Mouse (Mus musculus) MEL (cell line): Measurements from ENCODE around the gene Sh2b1. TPM values are rescaled to one million over a fixed set of nuclear protein-coding genes. Genes with fewer than 3 reads are reported as not detected.

Experiments used
- DNase-seq: peaks from one replicate; pipeline ENCODE4 v3.0.0; 2011; ENCODE audit warnings: low read depth, low spot score
- H3K27ac ChIP-seq: 2 replicates; pipeline ENCODE4 v1.5.1; 2012; ENCODE audit warnings: low read depth, mild to moderate bottlenecking, control low read depth, low read length, moderate library complexity; ENCODE audit not compliant: control insufficient read depth
- H3K27me3 ChIP-seq, 2 experiments: fragments of 150-350 bp in 1 of 2; sonication (generic) in 1 of 2; 2 replicates each; pipeline ENCODE4 v1.6.1; 2012; ENCODE audit warnings: low read length in 2 of 2, mild to moderate bottlenecking in 2 of 2, improper control_type of control experiment in 1 of 2, moderate library complexity in 1 of 2; ENCODE audit not compliant: insufficient read depth in 2 of 2, control insufficient read depth in 1 of 2
- H3K36me3 ChIP-seq, 2 experiments: 2 replicates each; pipeline ENCODE4 v1.6.1; 2012 to 2014; ENCODE audit warnings: low read length in 2 of 2, improper control_type of control experiment in 1 of 2, inconsistent platforms in 1 of 2, mild to moderate bottlenecking in 1 of 2; ENCODE audit not compliant: insufficient read depth in 2 of 2, control insufficient read depth in 1 of 2
- H3K4me1 ChIP-seq, 2 experiments: fragments of 150-350 bp in 1 of 2; sonication (generic) in 1 of 2; 2 replicates each; pipeline ENCODE4 v1.6.1; 2012; ENCODE audit warnings: low read length in 2 of 2, improper control_type of control experiment in 1 of 2, mild to moderate bottlenecking in 1 of 2; ENCODE audit not compliant: insufficient read depth in 2 of 2, control insufficient read depth in 1 of 2
- H3K4me3 ChIP-seq, 2 experiments: fragments of 150-350 bp in 1 of 2; sonication (generic) in 1 of 2; 2 replicates each; pipeline ENCODE4 v1.5.1; 2012; ENCODE audit warnings: low read depth in 2 of 2, low read length in 2 of 2, mild to moderate bottlenecking in 2 of 2, moderate library complexity in 2 of 2, control low read depth in 1 of 2, improper control_type of control experiment in 1 of 2; ENCODE audit not compliant: control insufficient read depth in 1 of 2, insufficient read depth in 1 of 2
- H3K79me2 ChIP-seq: 2 replicates; pipeline ENCODE4 v1.6.1; 2012; ENCODE audit warnings: mild to moderate bottlenecking, low read length, moderate library complexity; ENCODE audit not compliant: control insufficient read depth, poor library complexity, insufficient read depth
- H3K9ac ChIP-seq: 2 replicates; pipeline ENCODE4 v1.6.1; 2012; ENCODE audit warnings: low read depth, mild to moderate bottlenecking, control low read depth, low read length, moderate library complexity; ENCODE audit not compliant: control insufficient read depth, poor library complexity, severe bottlenecking
- H3K9me3 ChIP-seq: fragments of 150-350 bp; sonication (generic); replicated peaks from 2 replicates; pipeline ENCODE4 v1.6.1; 2012; ENCODE audit warnings: mild to moderate bottlenecking, low read length, improper control_type of control experiment, moderate library complexity; ENCODE audit not compliant: insufficient read depth
- CHD1 ChIP-seq: IDR thresholded peaks from 2 replicates; pipeline ENCODE4 v1.6.1; 2012; ENCODE audit warnings: low read depth, mild to moderate bottlenecking, inconsistent platforms, low read length, improper control_type of control experiment
- CHD2 ChIP-seq: IDR thresholded peaks from 2 replicates; pipeline ENCODE4 v1.6.1; 2011; ENCODE audit warnings: low read length, improper control_type of control experiment
- E2F4 ChIP-seq: IDR thresholded peaks from 2 replicates; pipeline ENCODE4 v1.6.1; 2011; ENCODE audit warnings: low read depth, low read length, improper control_type of control experiment, borderline replicate concordance
- ELF1 ChIP-seq: IDR thresholded peaks from 2 replicates; pipeline ENCODE4 v1.6.1; 2014; ENCODE audit warnings: low read depth, mild to moderate bottlenecking, inconsistent platforms, low read length, improper control_type of control experiment, moderate library complexity
- EP300 ChIP-seq, 2 experiments: IDR thresholded peaks; 2 replicates each; pipeline ENCODE4 v1.6.1; 2011; ENCODE audit warnings: improper control_type of control experiment in 2 of 2, low read length in 2 of 2, low read depth in 1 of 2, mild to moderate bottlenecking in 1 of 2
- ETS1 ChIP-seq: IDR thresholded peaks from 2 replicates; pipeline ENCODE4 v1.6.1; 2012; ENCODE audit warnings: low read depth, mild to moderate bottlenecking, inconsistent platforms, low read length, improper control_type of control experiment, moderate library complexity
- GATA1 ChIP-seq: IDR thresholded peaks from 2 replicates; pipeline ENCODE4 v1.6.1; 2011; ENCODE audit warnings: low read depth, low read length, improper control_type of control experiment
- HCFC1 ChIP-seq: IDR thresholded peaks from 2 replicates; pipeline ENCODE4 v1.6.1; 2012; ENCODE audit warnings: low read depth, mild to moderate bottlenecking, inconsistent platforms, low read length, improper control_type of control experiment, moderate library complexity
- KAT2A ChIP-seq: conservative IDR thresholded peaks from 2 replicates; pipeline ENCODE4 v1.6.1; 2012; ENCODE audit warnings: low read depth, low read length, improper control_type of control experiment, inconsistent platforms
- MAX ChIP-seq: IDR thresholded peaks from 2 replicates; pipeline ENCODE4 v1.6.1; 2011; ENCODE audit warnings: low read length, improper control_type of control experiment
- MAZ ChIP-seq: IDR thresholded peaks from 2 replicates; pipeline ENCODE4 v1.6.1; 2012; ENCODE audit warnings: low read depth, mild to moderate bottlenecking, inconsistent platforms, low read length, improper control_type of control experiment
- MEF2A ChIP-seq: IDR thresholded peaks from 2 replicates; pipeline ENCODE4 v1.6.1; 2014; ENCODE audit warnings: low read depth, mild to moderate bottlenecking, inconsistent platforms, low read length, improper control_type of control experiment; ENCODE audit not compliant: poor library complexity, insufficient replicate concordance, severe bottlenecking; ENCODE audit errors: extremely low read depth
- MYC ChIP-seq: IDR thresholded peaks from 2 replicates; pipeline ENCODE4 v1.6.1; 2011; ENCODE audit warnings: low read depth, mild to moderate bottlenecking, low read length, improper control_type of control experiment, moderate library complexity
- NELFE ChIP-seq: IDR thresholded peaks from 2 replicates; pipeline ENCODE4 v1.6.1; 2011; ENCODE audit warnings: low read depth, low read length, improper control_type of control experiment
- NRF1 ChIP-seq: IDR thresholded peaks from 2 replicates; pipeline ENCODE4 v1.6.1; 2014; ENCODE audit warnings: low read depth, mild to moderate bottlenecking, inconsistent platforms, low read length, improper control_type of control experiment, moderate library complexity; ENCODE audit not compliant: poor library complexity, insufficient read depth, severe bottlenecking
- SIN3A ChIP-seq: IDR thresholded peaks from 2 replicates; pipeline ENCODE4 v1.6.1; 2012; ENCODE audit warnings: low read length, improper control_type of control experiment, inconsistent platforms
- SMC3 ChIP-seq: IDR thresholded peaks from 2 replicates; pipeline ENCODE4 v1.6.1; 2011; ENCODE audit warnings: low read depth, low read length, improper control_type of control experiment
- TAL1 ChIP-seq: IDR thresholded peaks from 2 replicates; pipeline ENCODE4 v1.6.1; 2012; ENCODE audit warnings: mild to moderate bottlenecking, inconsistent platforms, low read length, moderate library complexity, mixed read lengths
- UBTF ChIP-seq: IDR thresholded peaks from 2 replicates; pipeline ENCODE4 v1.6.1; 2012; ENCODE audit warnings: low read depth, mild to moderate bottlenecking, inconsistent platforms, low read length, improper control_type of control experiment, moderate library complexity, borderline replicate concordance; ENCODE audit not compliant: insufficient read depth
- USF1 ChIP-seq: IDR thresholded peaks from 2 replicates; pipeline ENCODE4 v1.6.1; 2014; ENCODE audit warnings: low read depth, mild to moderate bottlenecking, inconsistent platforms, low read length, improper control_type of control experiment, moderate library complexity
- USF2 ChIP-seq, 2 experiments: IDR thresholded peaks; 2 replicates each; pipeline ENCODE4 v1.6.1; 2011 to 2012; ENCODE audit warnings: improper control_type of control experiment in 2 of 2, low read length in 2 of 2, borderline replicate concordance in 1 of 2, inconsistent platforms in 1 of 2, low read depth in 1 of 2, mild to moderate bottlenecking in 1 of 2; ENCODE audit not compliant: insufficient read depth in 1 of 2
- ZKSCAN1 ChIP-seq: IDR thresholded peaks from 2 replicates; pipeline ENCODE4 v1.6.1; 2012; ENCODE audit warnings: low read depth, mild to moderate bottlenecking, inconsistent platforms, low read length, improper control_type of control experiment, moderate library complexity
- polyA plus RNA-seq, 2 experiments: library from polyadenylated mRNA; stranded (reverse) in 1 of 2; unstranded in 1 of 2; fragments of >175 nt in 1 of 2; fragments of >200 nt in 1 of 2; gene quantifications; 2 replicates each; pipeline versions ENCODE4 v1.2.1 to v1.2.4; 2012; ENCODE audit warnings: low replicate concordance in 2 of 2, low read depth in 1 of 2; ENCODE audit not compliant: insufficient read length in 2 of 2, insufficient read depth in 1 of 2, missing spikeins in 1 of 2
- total RNA-seq: library from RNA; depleted of rRNA; stranded (reverse); fragments of 300-350 nt; gene quantifications from 2 replicates; pipeline ENCODE4 v1.2.3, GENCODE M21; 2012

Sh2b1 gene
- total and polyA plus RNA-seq, 3 experiments: 13.1 to 48.9 TPM; not detected in 1

DNA sequence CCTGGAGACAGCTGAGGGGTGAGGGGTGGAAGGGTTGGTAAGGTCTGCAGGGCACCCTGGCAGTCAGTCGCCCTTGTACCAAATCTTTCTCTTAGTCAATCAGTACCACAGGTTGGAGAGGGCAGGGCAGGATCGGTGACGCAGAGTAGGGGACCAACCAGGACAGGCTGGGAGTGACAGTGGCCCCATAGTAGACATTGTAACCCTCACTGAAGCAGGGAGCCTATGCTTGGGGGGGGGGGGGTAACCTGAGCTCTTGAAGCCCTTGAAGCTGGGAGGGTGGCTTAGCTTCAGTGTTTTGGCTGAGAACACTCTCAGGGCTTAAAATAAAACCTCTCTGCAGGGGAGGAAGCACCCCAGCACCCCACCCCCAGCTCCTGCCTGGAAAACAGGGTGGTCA lies 13.6 kb downstream of the Sh2b1 start:
- no peak for TF ChIP-seq ETS1
- TF ChIP-seq ZKSCAN1: no peak
- no peak for TF ChIP-seq NRF1
- TF ChIP-seq MAZ: no peak
- no peak for TF ChIP-seq MEF2A
- no peak for TF ChIP-seq SMC3

DNA sequence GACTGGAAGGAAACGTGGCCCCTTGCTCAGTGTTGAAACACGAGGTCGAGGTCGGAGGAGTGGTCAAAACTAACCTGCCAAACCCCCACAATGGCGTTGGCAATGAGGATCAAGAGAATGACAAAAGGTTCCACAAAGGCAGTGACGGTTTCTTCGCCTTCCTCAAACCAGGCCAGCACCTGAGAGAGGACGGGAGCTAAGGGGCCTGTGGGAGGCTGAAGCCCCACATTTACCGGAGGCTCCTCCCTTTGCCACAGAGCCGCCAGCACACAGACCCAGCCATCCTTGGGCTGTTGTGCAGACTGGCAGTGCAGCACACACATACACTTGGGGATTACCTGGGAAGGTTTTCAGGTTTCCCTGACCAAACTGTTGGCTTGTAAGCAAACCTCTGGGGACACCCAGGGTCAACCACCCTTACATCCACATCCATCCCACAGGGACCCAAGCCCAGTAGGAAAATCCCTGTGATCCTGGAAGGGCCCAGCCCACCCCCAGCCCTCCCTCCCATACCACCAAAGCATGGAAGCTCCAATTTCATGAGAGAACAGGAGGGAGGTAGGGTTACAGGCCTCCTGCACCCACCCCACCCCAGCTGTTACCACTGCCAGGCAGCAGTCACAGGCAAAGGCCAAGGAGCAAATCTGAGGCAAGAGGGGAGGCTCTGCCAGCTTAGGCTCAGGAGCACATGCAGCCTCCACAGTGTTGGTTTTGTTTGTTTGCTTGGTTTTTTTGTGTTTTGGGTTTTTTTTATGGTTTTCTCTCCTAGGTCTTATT lies 14.4 kb downstream of the Sh2b1 start:
- Histone ChIP-seq H3K9ac (no peak overlapping the region), H3K4me1 (peaks cover 21 to 29% of the 10 kb centered on the region in 2 experiments), H3K79me2 (no peaks in the 10 kb centered on the region), H3K4me3 (no peak overlapping the region), H3K27me3 (no peaks in the 10 kb centered on the region), H3K36me3 (peaks cover 0 to 23% of the 10 kb centered on the region in 2 experiments; a peak in 2 of 4 replicates), H3K9me3 (no peaks in the 10 kb centered on the region), H3K27ac (no peak overlapping the region)
- TF ChIP-seq MYC (no peak), GATA1 (no peak), CHD1 (no peak), E2F4 (no peak), KAT2A (no peak), HCFC1 (no peak), ZKSCAN1 (no peak), USF1 (no peak), USF2 (IDR thresholded peaks at IDR 0.05; ENCODE audit: borderline replicate concordance in 1 of 2, insufficient read depth in 1 of 2, low read depth in 1 of 2, low read length in 2 of 2) (no peak), NELFE (no peak), EP300 (IDR thresholded peaks at IDR 0.05; ENCODE audit: low read depth in 1 of 2, low read length in 2 of 2) (no peak), MAX (no peak), SIN3A (no peak), ELF1 (no peak), TAL1 (no peak), CHD2 (no peak), MEF2A (no peak), UBTF (no peak), SMC3 (no peak)
- DNase-seq: no peak

More for the DNA sequence above, 13.6 kb downstream of the Sh2b1 start:
- H3K27me3 ChIP-seq: no peaks in the 10 kb centered on the region
- H3K4me3 ChIP-seq: no peak overlapping the region
- DNase-seq: no peak
- no peaks in the 10 kb centered on the region for H3K9me3 ChIP-seq
- no peak overlapping the region for H3K27ac ChIP-seq
- H3K36me3 ChIP-seq: peaks cover 0 to 19% of the 10 kb centered on the region in 2 experiments; a peak in 2 of 4 replicates
- peaks cover 18 to 23% of the 10 kb centered on the region in 2 experiments for H3K4me1 ChIP-seq
- H3K79me2 ChIP-seq: no peaks in the 10 kb centered on the region
- H3K9ac ChIP-seq: no peak overlapping the region
